ENCODE assay signal across 12 mouse cellular contexts in the genomic region with DNA sequence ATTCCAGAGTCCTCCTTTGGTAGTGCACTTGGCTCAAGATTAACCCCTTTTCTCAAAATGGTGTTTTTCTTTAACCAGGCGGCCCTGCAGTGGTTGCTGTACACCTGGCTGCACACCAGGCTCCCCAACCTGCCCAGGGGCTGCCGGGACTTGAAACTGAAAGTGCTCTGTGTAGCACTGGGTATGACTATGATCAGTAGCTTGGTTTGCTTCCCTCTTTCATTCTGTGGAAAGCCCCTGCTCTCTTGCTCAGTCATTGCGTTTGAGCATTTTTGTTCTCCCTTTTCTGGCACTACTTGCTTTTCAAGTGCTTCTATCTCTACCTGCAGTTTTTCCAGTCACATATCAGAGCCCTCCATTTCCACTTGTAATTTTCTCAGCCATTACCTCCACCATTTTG.
"Had no signal": no experiment of that assay in that cellular context is flagged by ENCODE, and none has a peak within 500 bp of the region (broad histone marks: within the 10 kb centered on the region; RNA-seq: fewer than 3 reads in every experiment).

No protein-coding gene starts in this region.

- DNase-seq: kidney, postnatal 10 days; kidney, postnatal 36 days; layer of hippocampus, postnatal 36 days; left cerebral cortex, postnatal 4 days; liver, postnatal 0 days; lung, embryonic 14.5 days; midbrain, embryonic 14.5 days; right cerebral cortex, adult 18-20 months; right cerebral cortex, postnatal 14 days; right cerebral cortex, postnatal 4 days; thymus, postnatal 25 days had no signal

- ATAC-seq: liver, postnatal 0 days; lung, postnatal 0 days had no signal
